In the genomic region with DNA sequence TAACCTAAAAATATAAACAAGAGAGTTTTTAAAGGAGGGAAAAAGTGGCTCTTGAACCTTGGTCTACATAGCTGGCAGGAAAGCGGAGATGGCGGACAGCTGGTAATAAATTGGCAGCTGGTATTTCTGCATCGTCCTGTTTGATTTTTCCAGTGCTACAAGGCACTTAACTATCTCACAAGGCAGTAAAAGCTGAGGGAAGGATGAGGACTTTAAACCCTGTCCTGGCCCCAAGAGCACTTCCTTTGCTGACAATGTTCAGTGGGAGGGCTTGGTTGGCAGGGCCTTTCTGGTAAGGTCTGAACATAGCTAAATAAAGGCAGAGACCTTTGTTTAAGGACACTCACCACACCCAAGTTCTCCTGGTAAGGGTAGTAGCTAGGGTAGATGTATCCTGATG, we compare ENCODE assay signal across 39 mouse cellular contexts. TPM values are rescaled to one million over a fixed set of nuclear protein-coding genes. Genes with fewer than 3 reads are reported as not detected.
"Had no signal": no experiment of that assay in that cellular context is flagged by ENCODE, and none has a peak within 500 bp of the region (broad histone marks: within the 10 kb centered on the region; RNA-seq: fewer than 3 reads in every experiment).

No protein-coding gene starts in this region.

- H3K9ac ChIP-seq: heart, embryonic 12.5 days; hindbrain, embryonic 12.5 days; hindbrain, embryonic 14.5 days; kidney, embryonic 15.5 days; limb, embryonic 13.5 days; limb, embryonic 15.5 days; liver, embryonic 12.5 days had no signal

- H3K4me2 ChIP-seq: heart, embryonic 12.5 days; hindbrain, embryonic 12.5 days; hindbrain, embryonic 14.5 days; kidney, embryonic 15.5 days; limb, embryonic 13.5 days; limb, embryonic 15.5 days; liver, embryonic 12.5 days had no signal

- H3K27ac ChIP-seq: gastrocnemius, adult 2 months; heart, embryonic 10.5 days; hindbrain, embryonic 10.5 days; hindbrain, embryonic 12.5 days; hindbrain, embryonic 14.5 days; kidney, embryonic 15.5 days; kidney, postnatal 0 days; layer of hippocampus, adult 2 months; left cerebral cortex, adult 2 months; limb, embryonic 13.5 days; limb, embryonic 15.5 days; liver, embryonic 12.5 days had no signal

- H3K27me3 ChIP-seq: heart, embryonic 12.5 days; hindbrain, embryonic 12.5 days; kidney, embryonic 15.5 days; limb, embryonic 13.5 days; limb, embryonic 15.5 days; liver, embryonic 12.5 days had no signal

- H3K9me3 ChIP-seq: heart, embryonic 10.5 days; heart, embryonic 12.5 days; hindbrain, embryonic 10.5 days; hindbrain, embryonic 12.5 days; kidney, embryonic 15.5 days; limb, embryonic 15.5 days; liver, embryonic 12.5 days had no signal

- DNase-seq: gastrocnemius, adult 2 months; gastrocnemius, postnatal 10 days; gastrocnemius, postnatal 25 days; heart, adult 18-20 months; heart, postnatal 10 days; heart, postnatal 4 days; kidney, adult 11 months; kidney, adult 2 months; kidney, adult 9 months; kidney, postnatal 14 days; kidney, postnatal 4 days had no signal

- H3K4me1 ChIP-seq: heart, embryonic 10.5 days; heart, embryonic 12.5 days; hindbrain, embryonic 10.5 days; hindbrain, embryonic 12.5 days; kidney, embryonic 15.5 days; limb, embryonic 13.5 days; limb, embryonic 15.5 days; liver, embryonic 12.5 days had no signal

- H3K36me3 ChIP-seq: heart, embryonic 10.5 days; heart, embryonic 12.5 days; hindbrain, embryonic 10.5 days; hindbrain, embryonic 12.5 days; kidney, embryonic 15.5 days; limb, embryonic 13.5 days; limb, embryonic 15.5 days; liver, embryonic 12.5 days had no signal

- ATAC-seq: forebrain, embryonic 16.5 days; hindbrain, embryonic 16.5 days; inflammation-experienced regulatory T-cells, adult 6 months; liver, embryonic 12.5 days had no signal

- H3K4me3 ChIP-seq: gastrocnemius, adult 2 months; heart, embryonic 10.5 days; heart, embryonic 12.5 days; hindbrain, embryonic 10.5 days; hindbrain, embryonic 12.5 days; kidney, embryonic 15.5 days; layer of hippocampus, adult 2 months; left cerebral cortex, adult 2 months; limb, embryonic 13.5 days; limb, embryonic 15.5 days; liver, embryonic 12.5 days had no signal

RNA-seq across cellular contexts. Expression of gene Ms4a8a, which starts 10.5 kb away (rescaled TPM):
- total RNA-seq: granulocyte monocyte progenitor cell, adult 5-6 weeks; layer of hippocampus, postnatal 10 days; layer of hippocampus, postnatal 25 days; left cerebral cortex, adult 2 months; left cerebral cortex, postnatal 14 days; left cerebral cortex, postnatal 36 days had no signal
- polyA plus RNA-seq: forebrain, embryonic 16.5 days; frontal cortex, adult 2 months; heart, embryonic 10.5 days; heart, embryonic 12.5 days; heart, embryonic 14.5 days; hindbrain, embryonic 10.5 days; hindbrain, embryonic 12.5 days; hindbrain, embryonic 14.5 days; hindbrain, embryonic 16.5 days; kidney, embryonic 15.5 days; kidney, postnatal 0 days; limb, embryonic 11.5 days; limb, embryonic 13.5 days; limb, embryonic 15.5 days; liver, embryonic 12.5 days had no signal

RNA-seq across cellular contexts. Expression of gene Ms4a18, which starts 52.5 kb away (rescaled TPM):
- total RNA-seq: gastrocnemius, adult 2 months; gastrocnemius, postnatal 10 days; gastrocnemius, postnatal 25 days; gastrocnemius, postnatal 4 days; granulocyte monocyte progenitor cell, adult 5-6 weeks; heart, adult 18-20 months; heart, adult 8-10 months; heart, postnatal 10 days; heart, postnatal 25 days; heart, postnatal 4 days; layer of hippocampus, adult 2 months; layer of hippocampus, postnatal 10 days; layer of hippocampus, postnatal 25 days; left cerebral cortex, adult 2 months; left cerebral cortex, postnatal 14 days; left cerebral cortex, postnatal 36 days; liver, adult 2 months had no signal
- polyA plus RNA-seq: forebrain, embryonic 16.5 days; frontal cortex, adult 2 months; heart, embryonic 10.5 days; heart, embryonic 12.5 days; heart, embryonic 14.5 days; heart, embryonic 16.5 days; hindbrain, embryonic 10.5 days; hindbrain, embryonic 12.5 days; hindbrain, embryonic 14.5 days; hindbrain, embryonic 16.5 days; inflammation-experienced regulatory T-cells, adult 6 months; kidney, adult 2 months; kidney, embryonic 15.5 days; kidney, postnatal 0 days; limb, embryonic 11.5 days; limb, embryonic 13.5 days; limb, embryonic 15.5 days; liver, adult 2 months; liver, embryonic 12.5 days had no signal
